ENCODE assay signal across 14 mouse cellular contexts in genomic region chr15:77811099-77811760, GRCm38 (mm10). TPM values are rescaled to one million over a fixed set of nuclear protein-coding genes. Genes with fewer than 3 reads are reported as not detected.
DNase-seq lines count a peak whose midpoint lies in the region; ATAC-seq and TF ChIP-seq lines count a peak whose summit lies in the region.
"Had no signal": no experiment of that assay in that cellular context is flagged by ENCODE, and none has a peak within 500 bp of the region (broad histone marks: within the 10 kb centered on the region; RNA-seq: fewer than 3 reads in every experiment).

No protein-coding gene starts in this region.

- H3K36me3 ChIP-seq in heart, embryonic 11.5 days (ENCODE audit: control insufficient read depth, insufficient read depth, low read length): peaks cover 27% of the 10 kb centered on the region
- H3K36me3 ChIP-seq in megakaryocyte, embryonic 14.5 days (replicated peaks; ENCODE audit: low read length): peaks cover 99% of the 10 kb centered on the region
- H3K36me3 ChIP-seq in hindbrain, postnatal 0 days (ENCODE audit: insufficient read depth, low read length): peaks cover 16% of the 10 kb centered on the region; the same call in 1 of the 2 replicates

- intact Hi-C loops in heart, postnatal 14 days (cut with DNase I): no loop called here

- no peaks in the 10 kb centered on the region for H3K9me3 ChIP-seq in heart, embryonic 11.5 days (replicated peaks; ENCODE audit: control insufficient read depth, low read length)
- no peaks in the 10 kb centered on the region for H3K9me3 ChIP-seq in megakaryocyte, embryonic 14.5 days
- no peaks in the 10 kb centered on the region for H3K9me3 ChIP-seq in hindbrain, postnatal 0 days (ENCODE audit: low read length)

- peak overlapping the region; percentile 37 for H3K27ac ChIP-seq in heart, embryonic 11.5 days (ENCODE audit: low read depth, low read length)
- H3K27ac ChIP-seq in hindbrain, postnatal 0 days: peak overlapping the region; percentile 36; the same call in 1 of the 2 replicates

- H3K4me1 ChIP-seq in heart, embryonic 11.5 days (ENCODE audit: control insufficient read depth, insufficient read depth, low read length): peaks cover 66% of the 10 kb centered on the region
- peaks cover 100% of the 10 kb centered on the region for H3K4me1 ChIP-seq in megakaryocyte, embryonic 14.5 days
- peaks cover 20% of the 10 kb centered on the region for H3K4me1 ChIP-seq in hindbrain, postnatal 0 days (ENCODE audit: insufficient read depth, low read length)

- 62% methylated on average over 11 of the region's 11 CpGs for WGBS in heart, embryonic 11.5 days (ENCODE audit: insufficient replicate concordance)
- WGBS in hindbrain, postnatal 0 days: 54% methylated on average over 11 of the region's 11 CpGs

- DNase-seq in heart, postnatal 14 days: no peak
- peak; percentile 54 for DNase-seq in T-cell, adult 2 months (ENCODE audit: low spot score)
- no peak for DNase-seq in hindbrain, postnatal 0 days (ENCODE audit: low spot score)
- DNase-seq in adrenal gland, postnatal 36 days: no peak
- DNase-seq in urinary bladder, postnatal 4 days (ENCODE audit: low spot score in 2 of 2): no peak
- DNase-seq: adrenal gland, postnatal 10 days; cerebellum, adult 8-10 months; embryo, embryonic 11 days; kidney, postnatal 10 days; lung, embryonic 14.5 days had no signal

- H3K9ac ChIP-seq in heart, embryonic 11.5 days (ENCODE audit: low read depth, low read length): no peak overlapping the region
- H3K9ac ChIP-seq in hindbrain, postnatal 0 days (replicated peaks; ENCODE audit: low read length): no peak overlapping the region
- H3K9ac ChIP-seq: lung, embryonic 14.5 days had no signal

- H3K4me3 ChIP-seq in heart, embryonic 11.5 days (ENCODE audit: low read depth, low read length): no peak overlapping the region
- H3K4me3 ChIP-seq in megakaryocyte, embryonic 14.5 days (replicated peaks): peak overlapping the region; percentile 83
- no peak overlapping the region for H3K4me3 ChIP-seq in hindbrain, postnatal 0 days (ENCODE audit: low read length)

- H3K4me2 ChIP-seq in heart, embryonic 11.5 days: no peak overlapping the region
- no peak overlapping the region for H3K4me2 ChIP-seq in hindbrain, postnatal 0 days (ENCODE audit: low read depth, low read length)
- H3K4me2 ChIP-seq: lung, embryonic 14.5 days had no signal

- no peak for ATAC-seq in heart, embryonic 11.5 days (replicated peaks; ENCODE audit: insufficient number of reproducible peaks, low FRiP score, low TSS enrichment)
- no peak for ATAC-seq in megakaryocyte, adult 5-6 weeks (ENCODE audit: poor library complexity, severe bottlenecking)
- ATAC-seq in hindbrain, postnatal 0 days: peak; percentile 25; the same call in 1 of the 2 replicates
- ATAC-seq: CD4-positive, CD25-positive, alpha-beta regulatory T cell, adult 4 months had no signal

- H3K27me3 ChIP-seq in heart, embryonic 11.5 days (ENCODE audit: control insufficient read depth, insufficient read depth, low read length): no peaks in the 10 kb centered on the region
- no peaks in the 10 kb centered on the region for H3K27me3 ChIP-seq in megakaryocyte, embryonic 14.5 days (replicated peaks)
- no peaks in the 10 kb centered on the region for H3K27me3 ChIP-seq in hindbrain, postnatal 0 days (ENCODE audit: insufficient read depth, low read length)

- TF ChIP-seq CTCF in hindbrain, postnatal 0 days (IDR thresholded peaks at IDR 0.05; ENCODE audit: low read depth): no peak

RNA-seq across cellular contexts. Expression of gene Myh9, which starts 30.7 kb away (rescaled TPM):
- 30.4 and 31.8 TPM in 2 replicates for polyA plus RNA-seq in heart, embryonic 11.5 days (2014; fragmentation: Nextera tagmentation; extraction: Ambion mirVana)
- 100 to 1,000 TPM; 140 to 172 TPM for total RNA-seq in heart, postnatal 14 days (2021)
- polyA plus RNA-seq in megakaryocyte, embryonic 14.5 days (2012; ENCODE audit: insufficient read depth, low replicate concordance): 1,439 and 1,641 TPM in 2 replicates
- total RNA-seq in megakaryocyte, adult 5-6 weeks (2015): 464 and 549 TPM in 2 replicates
- total RNA-seq in megakaryocyte, adult 5-6 weeks (2017): 759 and 878 TPM in 2 replicates
- total RNA-seq in hindbrain, postnatal 0 days (2014; rRNA removed): 29.4 and 33.6 TPM in 2 replicates
- polyA plus RNA-seq in hindbrain, postnatal 0 days (2015; fragmentation: Nextera tagmentation; extraction: Ambion mirVana): 8.4 and 9.1 TPM in 2 replicates
- 100 to 1,000 TPM; 309 to 387 TPM for total RNA-seq in adrenal gland, postnatal 36 days (2021)

RNA-seq across cellular contexts. Expression of gene Apol8, which starts 54.4 kb away (rescaled TPM):
- 0.67 and 0.89 TPM in 2 replicates for polyA plus RNA-seq in heart, embryonic 11.5 days (2014; fragmentation: Nextera tagmentation; extraction: Ambion mirVana)
- not detected for total RNA-seq in heart, postnatal 14 days (2021)
- polyA plus RNA-seq in megakaryocyte, embryonic 14.5 days (2012; ENCODE audit: insufficient read depth, low replicate concordance): 0.82 and 2.7 TPM in 2 replicates
- total RNA-seq in megakaryocyte, adult 5-6 weeks (2015): 0.16 and 1.3 TPM in 2 replicates
- 0.16 and 0.26 TPM in 2 replicates for total RNA-seq in megakaryocyte, adult 5-6 weeks (2017)
- 0.50 and 0.84 TPM in 2 replicates for total RNA-seq in hindbrain, postnatal 0 days (2014; rRNA removed)
- polyA plus RNA-seq in hindbrain, postnatal 0 days (2015; fragmentation: Nextera tagmentation; extraction: Ambion mirVana): 0.35 and 0.50 TPM in 2 replicates
- total RNA-seq in adrenal gland, postnatal 36 days (2021): not detected
- polyA plus RNA-seq: CD4-positive, CD25-positive, alpha-beta regulatory T cell, adult 4 months; lung, embryonic 14.5 days had no signal
